Mouse (Mus musculus) retina, embryonic 14.5 days (tissue): ENCODE measurements around the gene Hddc2.
A peak's percentile ranks its signal among the peaks of the same experiment; 100 is the strongest.

Experiments used
- DNase-seq: peaks from one replicate; pipeline ENCODE4 v3.0.0-alpha.2; 2015; ENCODE audit warnings: low spot score

Gene Hddc2

GRCm38 (mm10) chr10:31312865-31313848 lies at the start of gene Hddc2:
Gene Hddc2 (plus strand): TSS chr10:31313383.
- peak; percentile 88 for DNase-seq

GRCm38 (mm10) chr10:31272738-31273137 lies 40.4 kb upstream of the Hddc2 start:
- no peak for DNase-seq

- DNase-seq: no peak
Observed at GRCm38 (mm10) chr10:31273171-31273570, 40.0 kb upstream of the Hddc2 start.

- no peak for DNase-seq
Observed at GRCm38 (mm10) chr10:31287787-31288186, 25.4 kb upstream of the Hddc2 start.

GRCm38 (mm10) chr10:31288697-31289390 lies 24.3 kb upstream of the Hddc2 start:
- DNase-seq: no peak

- DNase-seq: no peak
Observed at GRCm38 (mm10) chr10:31295705-31296104, 17.5 kb upstream of the Hddc2 start.

- DNase-seq: peak; percentile 49
Observed at GRCm38 (mm10) chr10:31296458-31296857, 16.7 kb upstream of the Hddc2 start.

GRCm38 (mm10) chr10:31297106-31297505 lies 16.1 kb upstream of the Hddc2 start:
- peak; percentile 56 for DNase-seq

GRCm38 (mm10) chr10:31298263-31298662 lies 14.9 kb upstream of the Hddc2 start:
- no peak for DNase-seq

GRCm38 (mm10) chr10:31298921-31299574 lies 14.1 kb upstream of the Hddc2 start:
- peak; percentile 88 for DNase-seq

- no peak for DNase-seq
Observed at GRCm38 (mm10) chr10:31300292-31300691, 12.9 kb upstream of the Hddc2 start.

GRCm38 (mm10) chr10:31303446-31303845 lies 9.7 kb upstream of the Hddc2 start:
- DNase-seq: no peak

GRCm38 (mm10) chr10:31307024-31307598 lies 6.1 kb upstream of the Hddc2 start:
- no peak for DNase-seq

GRCm38 (mm10) chr10:31318491-31318890 lies 5.3 kb downstream of the Hddc2 start:
- no peak for DNase-seq

GRCm38 (mm10) chr10:31329436-31329835 lies 16.3 kb downstream of the Hddc2 start:
- DNase-seq: no peak

GRCm38 (mm10) chr10:31330286-31330962 lies 17.2 kb downstream of the Hddc2 start:
- no peak for DNase-seq

GRCm38 (mm10) chr10:31331225-31331775 lies 18.1 kb downstream of the Hddc2 start:
- DNase-seq: no peak

GRCm38 (mm10) chr10:31336432-31336831 lies 23.2 kb downstream of the Hddc2 start:
- DNase-seq: no peak

GRCm38 (mm10) chr10:31346401-31346800 lies 33.2 kb downstream of the Hddc2 start:
- DNase-seq: no peak

GRCm38 (mm10) chr10:31351056-31351455 lies 37.9 kb downstream of the Hddc2 start:
- no peak for DNase-seq

GRCm38 (mm10) chr10:31352845-31353427 lies 39.8 kb downstream of the Hddc2 start:
- no peak for DNase-seq
